In the genomic region with DNA sequence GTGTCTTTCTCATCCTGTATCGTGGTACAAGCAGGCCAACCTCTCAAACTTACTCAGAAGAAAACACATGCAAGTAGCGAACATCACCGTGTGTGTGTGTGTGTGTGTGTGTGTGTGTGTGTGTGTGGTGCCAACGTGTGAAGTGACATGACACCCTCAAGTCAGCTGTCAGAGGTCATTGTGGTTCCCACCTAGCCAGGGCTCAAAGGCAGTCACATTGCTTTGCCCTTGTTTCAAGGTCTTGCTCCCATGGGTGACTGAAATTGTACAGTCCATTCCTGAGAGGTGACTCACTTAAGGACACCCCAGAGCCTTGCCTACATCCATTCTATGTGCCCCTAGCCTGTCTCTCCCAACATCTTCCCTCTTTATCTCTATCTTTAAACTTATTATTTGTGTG, we compare ENCODE assay signal across 16 mouse cellular contexts.
"Had no signal": no experiment of that assay in that cellular context is flagged by ENCODE, and none has a peak within 500 bp of the region (broad histone marks: within the 10 kb centered on the region; RNA-seq: fewer than 3 reads in every experiment).

No protein-coding gene starts in this region.

- H3K9ac ChIP-seq: kidney, embryonic 15.5 days; liver, embryonic 15.5 days; lung, embryonic 14.5 days; midbrain, embryonic 12.5 days; neural tube, embryonic 12.5 days had no signal

- H3K4me2 ChIP-seq: kidney, embryonic 15.5 days; liver, embryonic 11.5 days; liver, embryonic 15.5 days; lung, embryonic 14.5 days; midbrain, embryonic 12.5 days; neural tube, embryonic 12.5 days had no signal

- DNase-seq: lung, postnatal 10 days; lung, postnatal 4 days; right cerebral cortex, postnatal 4 days; spleen, adult 18-20 months; thymus, adult 2 months; thymus, postnatal 25 days had no signal

- H3K36me3 ChIP-seq: kidney, embryonic 15.5 days; limb, embryonic 10.5 days; midbrain, embryonic 12.5 days; neural tube, embryonic 12.5 days had no signal

- H3K27me3 ChIP-seq: liver, embryonic 15.5 days; megakaryocyte, embryonic 14.5 days; midbrain, embryonic 12.5 days had no signal

- H3K4me3 ChIP-seq: kidney, embryonic 15.5 days; left cerebral cortex, adult 2 months; limb, embryonic 10.5 days; liver, embryonic 15.5 days; megakaryocyte, embryonic 14.5 days; midbrain, embryonic 12.5 days; neural tube, embryonic 12.5 days had no signal

- H3K4me1 ChIP-seq: liver, embryonic 15.5 days; neural tube, embryonic 12.5 days had no signal

- H3K9me3 ChIP-seq: kidney, embryonic 15.5 days; limb, embryonic 10.5 days; liver, embryonic 15.5 days; megakaryocyte, embryonic 14.5 days; midbrain, embryonic 12.5 days; neural tube, embryonic 12.5 days had no signal

- H3K27ac ChIP-seq: kidney, embryonic 15.5 days; left cerebral cortex, adult 2 months; limb, embryonic 10.5 days; liver, embryonic 15.5 days; midbrain, embryonic 12.5 days; neural tube, embryonic 12.5 days had no signal

- ATAC-seq: midbrain, embryonic 16.5 days had no signal
